Mouse (Mus musculus): Measurements from ENCODE around the gene Cnr2. TPM values are rescaled to one million over a fixed set of nuclear protein-coding genes. Genes with fewer than 3 reads are reported as not detected.

The Cnr2 gene
- total RNA-seq, 1 experiment from 2014 or later = 2.2 TPM

- DNase-seq = no peak
These were observed 11.4 kb downstream of the Cnr2 start for GRCm38 (mm10) chr4:135906633-135907032.

- no peak for DNase-seq
These were observed 14.3 kb downstream of the Cnr2 start for GRCm38 (mm10) chr4:135909326-135910066.

GRCm38 (mm10) chr4:135911531-135911930 lies 16.3 kb downstream of the Cnr2 start:
- no peak for DNase-seq

- no peak for DNase-seq
These were observed 17.0 kb downstream of the Cnr2 start for GRCm38 (mm10) chr4:135912164-135912563.

- no peak for DNase-seq
These were observed 17.6 kb downstream of the Cnr2 start for GRCm38 (mm10) chr4:135912835-135913234.

GRCm38 (mm10) chr4:135913433-135913832 lies 18.2 kb downstream of the Cnr2 start:
- no peak for DNase-seq

GRCm38 (mm10) chr4:135918635-135919279 lies 23.6 kb downstream of the Cnr2 start:
- no peak for DNase-seq

- no peak for DNase-seq
These were observed 24.1 kb downstream of the Cnr2 start for GRCm38 (mm10) chr4:135919280-135919639.

- DNase-seq = peak; percentile 95
These were observed 25.4 kb downstream of the Cnr2 start, which contains the start of gene Fuca1 for GRCm38 (mm10) chr4:135920304-135921241. Gene Fuca1, plus strand, starts transcription at chr4:135920735.

GRCm38 (mm10) chr4:135921257-135922120 lies 26.3 kb downstream of the Cnr2 start:
- DNase-seq = no peak

GRCm38 (mm10) chr4:135922190-135922589 lies 27.0 kb downstream of the Cnr2 start:
- DNase-seq = no peak

GRCm38 (mm10) chr4:135924418-135924817 lies 29.2 kb downstream of the Cnr2 start:
- DNase-seq = no peak

- DNase-seq = no peak
These were observed 30.1 kb downstream of the Cnr2 start for GRCm38 (mm10) chr4:135925341-135925740.

GRCm38 (mm10) chr4:135926195-135926808 lies 31.1 kb downstream of the Cnr2 start:
- DNase-seq = no peak

GRCm38 (mm10) chr4:135926861-135927260 lies 31.7 kb downstream of the Cnr2 start:
- DNase-seq = no peak

GRCm38 (mm10) chr4:135928376-135928775 lies 33.2 kb downstream of the Cnr2 start:
- no peak for DNase-seq

- DNase-seq = no peak
These were observed 34.2 kb downstream of the Cnr2 start for GRCm38 (mm10) chr4:135929405-135929804.

- DNase-seq = no peak
These were observed 34.6 kb downstream of the Cnr2 start for GRCm38 (mm10) chr4:135929828-135930227.

GRCm38 (mm10) chr4:135930239-135930638 lies 35.0 kb downstream of the Cnr2 start:
- DNase-seq = no peak

- DNase-seq = no peak
These were observed 36.6 kb downstream of the Cnr2 start for GRCm38 (mm10) chr4:135931832-135932231.

Data from adrenal gland, postnatal 25 days (tissue).